Mouse (Mus musculus) forebrain, postnatal 0 days (tissue): ENCODE measurements at regions not wholly inside any gene's neighbourhood (a gene's known extent, or its start where the extent isn't known, plus 50 kb on each side); places are given as distances from the start of the nearest gene placed in this dataset.
A peak's percentile ranks its signal among the peaks of the same experiment; 100 is the strongest.

Source experiments
- ATAC-seq: fragments of 200-750 bp; cut with Nextera tagmentation; 2 replicates; pipeline ENCODE4 v1.8.0; 2017; ENCODE audit warnings: mild to moderate bottlenecking, moderate library complexity
- DNase-seq: peaks from one replicate; pipeline ENCODE4 v3.0.0-alpha.2; 2015
- H3K27ac ChIP-seq: fragments of 300-500 bp; sonication (generic); 2 replicates; pipeline ENCODE4 v1.5.1; 2014; ENCODE audit warnings: low read depth, mild to moderate bottlenecking, antibody characterized with exemption, low read length, moderate library complexity, mixed read lengths
- H3K27me3 ChIP-seq: fragments of 300-500 bp; sonication (generic); 2 replicates; pipeline ENCODE4 v1.6.1; 2014; ENCODE audit warnings: mild to moderate bottlenecking, low read length, mixed read lengths; ENCODE audit not compliant: insufficient read depth
- H3K36me3 ChIP-seq: fragments of 300-500 bp; sonication (generic); 2 replicates; pipeline ENCODE4 v1.6.1; 2014; ENCODE audit warnings: mild to moderate bottlenecking, moderate library complexity; ENCODE audit not compliant: insufficient read depth
- H3K4me1 ChIP-seq: fragments of 300-500 bp; sonication (generic); 2 replicates; pipeline ENCODE4 v1.6.1; 2014; ENCODE audit warnings: antibody characterized with exemption; ENCODE audit not compliant: insufficient read depth
- H3K4me2 ChIP-seq: fragments of 300-500 bp; sonication (generic); 2 replicates; pipeline ENCODE4 v1.6.1; 2014; ENCODE audit warnings: low read depth, mild to moderate bottlenecking, moderate library complexity
- H3K4me3 ChIP-seq: fragments of 300-500 bp; sonication (generic); 2 replicates; pipeline ENCODE4 v1.5.1; 2014; ENCODE audit warnings: low read depth, low read length, mixed read lengths
- H3K9ac ChIP-seq: fragments of 300-500 bp; sonication (generic); 2 replicates; pipeline ENCODE4 v1.6.1; 2014; ENCODE audit warnings: mild to moderate bottlenecking
- H3K9me3 ChIP-seq: fragments of 300-500 bp; sonication (generic); 2 replicates; pipeline ENCODE4 v1.6.1; 2016; ENCODE audit warnings: low read length
- CTCF ChIP-seq: sonication (generic); IDR thresholded peaks from 2 replicates; pipeline ENCODE4 v1.5.1; 2016; ENCODE audit warnings: antibody characterized with exemption, control low read depth, low read depth
- WGBS: fragments of 180-500 bp; shearing (Covaris S2); extraction: QIAGEN DNeasy Blood & Tissue Kit; methylation state at CpG from one replicate; pipeline ENCODE4 v1.1.7; 2014; 5-methylcytosine and 5-hydroxymethylcytosine counted together

GRCm38 (mm10) chrX:145848937-145849783 lies 344.2 kb upstream of the Amot start:
- H3K4me3 ChIP-seq: no peak overlapping the region
- no peaks in the 10 kb centered on the region for H3K36me3 ChIP-seq
- H3K9ac ChIP-seq: no peak overlapping the region
- H3K9me3 ChIP-seq: no peaks in the 10 kb centered on the region
- WGBS: 66% methylated on average over 13 of the region's 13 CpGs
- TF ChIP-seq CTCF: no peak
- H3K27ac ChIP-seq: no peak overlapping the region
- H3K27me3 ChIP-seq: no peaks in the 10 kb centered on the region
- ATAC-seq (peak; percentile 90), DNase-seq (peak; percentile 57)
- H3K4me1 ChIP-seq: no peaks in the 10 kb centered on the region
- H3K4me2 ChIP-seq: no peak overlapping the region

- DNase-seq (no peak), ATAC-seq (no peak)
- TF ChIP-seq CTCF: no peak
- WGBS: 74% methylated on average over 1 of the region's 1 CpGs
- Histone ChIP-seq H3K4me1 (no peaks in the 10 kb centered on the region), H3K36me3 (no peaks in the 10 kb centered on the region), H3K4me2 (no peak overlapping the region), H3K4me3 (no peak overlapping the region), H3K27ac (no peak overlapping the region), H3K27me3 (no peaks in the 10 kb centered on the region), H3K9ac (no peak overlapping the region), H3K9me3 (no peaks in the 10 kb centered on the region)
Measured at GRCm38 (mm10) chrX:145833106-145833505, 328.1 kb upstream of the Amot start.

- DNase-seq (no peak), ATAC-seq (no peak)
- Histone ChIP-seq H3K4me2 (no peak overlapping the region), H3K27ac (no peak overlapping the region), H3K36me3 (no peaks in the 10 kb centered on the region), H3K9me3 (no peaks in the 10 kb centered on the region), H3K27me3 (no peaks in the 10 kb centered on the region), H3K4me1 (no peaks in the 10 kb centered on the region), H3K9ac (no peak overlapping the region), H3K4me3 (no peak overlapping the region)
- WGBS: 77% methylated on average over 1 of the region's 1 CpGs
- TF ChIP-seq CTCF: no peak
Measured at GRCm38 (mm10) chrX:145812995-145813394, 308.0 kb upstream of the Amot start.
